Mouse (Mus musculus): ENCODE measurements around the gene Akr7a5. TPM values are rescaled to one million over a fixed set of nuclear protein-coding genes. Genes with fewer than 3 reads are reported as not detected.

The Akr7a5 gene
- 3.8 TPM in 1 of 2 replicates, not detected in the other for total RNA-seq (2015; ENCODE audit: low replicate concordance)
- total RNA-seq (2017; ENCODE audit: low replicate concordance) = 0.43 and 0.70 TPM in 2 replicates

DNA sequence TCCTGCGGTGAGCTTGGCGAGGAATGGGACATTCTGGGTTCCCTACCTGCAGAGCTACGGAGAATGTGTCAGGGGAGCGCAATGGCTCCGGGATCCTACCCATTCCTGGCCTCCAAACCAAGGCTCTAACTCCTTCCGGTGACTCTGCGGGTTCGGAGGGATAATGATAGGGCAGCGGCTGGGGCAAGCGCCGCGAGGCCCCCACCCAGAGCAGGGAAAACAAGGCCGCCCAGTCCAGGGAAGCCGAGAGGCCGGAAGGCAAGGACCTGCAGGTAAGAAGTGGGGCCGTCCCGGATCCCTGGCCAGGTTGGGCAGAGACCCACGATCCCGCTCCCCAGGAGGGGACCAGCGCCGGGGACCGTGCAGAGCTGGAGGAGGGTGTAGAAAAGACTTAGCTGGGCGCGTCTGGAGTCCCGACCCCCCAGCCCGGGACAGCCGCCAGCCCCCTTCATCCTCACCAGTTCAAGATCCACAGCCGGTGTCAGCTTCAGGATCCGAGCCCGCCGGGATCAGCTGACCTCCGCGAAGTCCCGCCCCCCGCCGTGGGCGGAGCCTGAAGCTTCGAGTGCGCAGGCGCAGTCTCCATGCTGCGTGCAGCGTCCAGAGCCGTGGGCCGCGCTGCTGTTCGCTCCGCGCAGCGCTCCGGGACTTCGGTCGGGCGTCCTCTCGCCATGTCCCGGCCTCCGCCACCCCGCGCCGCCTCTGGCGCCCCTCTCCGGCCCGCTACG lies at the start of gene Akr7a5, which contains the start of gene Pqlc2:
TSS of gene Akr7a5 (plus strand) at position 574 of the 728 bp plus-strand sequence.
TSS of gene Pqlc2 (minus strand) at position 538 of the 728 bp plus-strand sequence.
- ATAC-seq (replicated peaks; ENCODE audit: low FRiP score, poor library complexity, severe bottlenecking) = peak; percentile 88

DNA sequence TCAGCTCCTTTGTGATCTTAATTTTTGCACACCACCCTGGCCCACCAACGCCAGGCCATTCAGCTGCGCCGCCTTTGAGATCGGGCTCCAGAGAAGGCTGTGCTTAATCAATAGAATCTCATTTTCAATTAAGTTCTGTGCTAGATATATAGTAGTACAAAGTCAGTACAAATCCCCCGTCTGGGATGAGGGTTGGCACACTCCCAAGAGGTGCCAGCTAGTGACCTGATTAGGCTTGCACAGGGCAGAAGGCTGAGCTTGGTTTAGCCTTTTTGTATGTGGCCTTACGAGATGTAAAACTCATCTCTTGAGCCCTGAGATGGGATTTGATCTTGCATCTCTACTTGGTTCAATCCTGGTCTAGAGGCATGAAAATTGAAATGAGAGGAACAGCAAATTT lies 47.6 kb upstream of the Akr7a5 start:
- no peak for ATAC-seq (replicated peaks; ENCODE audit: low FRiP score, poor library complexity, severe bottlenecking)

DNA sequence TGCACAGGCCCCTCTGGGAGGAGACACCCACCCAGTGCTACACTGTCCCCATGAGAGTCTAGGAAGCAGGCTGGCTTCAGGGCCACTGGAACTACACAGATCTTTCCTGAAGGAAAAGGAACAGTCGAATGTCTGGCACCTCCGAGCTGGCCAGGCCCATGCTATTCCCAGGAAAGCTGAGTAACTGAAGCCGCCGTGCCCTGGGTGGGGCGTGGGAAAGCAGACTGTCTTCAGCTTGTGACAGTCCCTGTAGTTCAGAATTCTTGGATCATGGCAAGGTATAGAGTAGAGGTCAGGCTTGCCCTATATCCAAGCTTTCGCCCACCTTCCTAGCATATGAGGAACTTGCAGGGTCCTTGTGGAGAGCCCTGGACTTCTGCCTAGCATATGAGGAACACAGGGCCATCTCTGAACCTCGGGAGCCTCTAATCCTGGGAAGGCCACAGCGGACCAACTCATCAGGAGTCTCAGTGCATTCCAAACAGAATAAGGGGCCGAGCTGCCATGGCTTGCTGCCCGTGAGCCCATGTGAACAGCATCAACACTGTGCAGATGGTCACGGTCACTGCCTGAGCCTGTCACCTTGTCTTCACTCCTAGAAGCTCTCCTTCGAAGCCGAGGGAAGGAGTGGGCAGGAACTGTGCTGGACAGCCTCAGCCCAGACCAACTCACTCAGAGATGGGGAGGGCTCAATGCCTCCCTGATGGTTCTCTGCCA lies 44.6 kb upstream of the Akr7a5 start:
- ATAC-seq (replicated peaks; ENCODE audit: low FRiP score, poor library complexity, severe bottlenecking) = no peak

DNA sequence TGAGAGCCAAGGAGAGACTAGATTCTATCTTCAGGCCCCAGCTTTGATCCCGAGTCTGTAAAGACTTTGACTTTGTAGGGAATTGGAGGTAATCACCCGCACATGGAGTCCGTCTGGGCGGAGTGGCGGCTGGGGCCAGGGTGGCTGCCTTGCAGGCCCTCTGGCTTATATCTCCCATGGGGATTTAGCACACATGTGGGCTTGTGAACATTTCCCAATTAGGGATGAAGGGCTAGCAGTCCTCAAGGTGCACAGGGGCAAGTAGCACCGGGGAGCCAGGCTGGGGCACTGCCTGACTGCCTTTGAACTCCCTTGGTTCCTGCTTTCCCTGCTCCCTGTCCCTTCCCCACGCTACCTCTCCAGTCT lies 44.1 kb upstream of the Akr7a5 start:
- no peak for ATAC-seq (replicated peaks; ENCODE audit: low FRiP score, poor library complexity, severe bottlenecking)

DNA sequence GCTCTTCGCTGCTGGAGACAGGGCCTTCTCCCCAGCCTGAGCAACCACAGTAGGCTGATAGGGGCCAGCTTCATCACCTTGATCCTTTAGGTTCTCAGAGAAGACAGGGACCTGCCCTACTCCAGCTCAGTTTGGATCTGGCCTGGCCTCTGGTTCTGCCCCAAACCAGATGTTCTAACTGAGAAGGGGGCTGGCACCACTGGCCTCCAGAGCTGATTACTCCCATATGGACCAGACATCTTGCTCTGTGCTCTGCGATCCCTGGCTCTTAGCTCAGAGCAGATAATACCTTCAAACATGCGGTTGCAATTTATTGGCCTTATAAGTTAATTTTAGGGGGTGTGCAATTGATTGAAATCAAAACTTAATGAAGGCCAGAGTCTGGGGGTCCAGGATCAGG lies 43.2 kb upstream of the Akr7a5 start:
- ATAC-seq (replicated peaks; ENCODE audit: low FRiP score, poor library complexity, severe bottlenecking) = no peak

DNA sequence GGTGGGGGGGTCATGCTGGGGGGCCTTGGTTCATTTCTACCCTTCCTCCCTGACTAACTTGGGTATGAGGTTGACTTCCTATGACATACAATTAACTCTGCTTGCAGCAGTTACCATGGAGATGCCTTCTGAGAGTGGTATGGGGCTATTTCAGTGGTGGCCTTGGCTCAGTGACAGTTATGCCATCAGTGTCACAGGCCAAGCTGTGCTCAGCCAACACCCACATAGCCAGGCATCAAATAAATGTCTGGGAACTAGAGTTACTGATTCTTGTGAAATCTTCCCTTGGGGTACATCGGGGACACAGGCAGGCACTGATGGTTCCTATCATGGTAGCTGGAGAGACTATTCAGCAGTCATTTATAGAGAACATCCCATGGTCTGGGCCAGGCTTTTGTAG lies 42.3 kb upstream of the Akr7a5 start:
- ATAC-seq (replicated peaks; ENCODE audit: low FRiP score, poor library complexity, severe bottlenecking) = no peak

DNA sequence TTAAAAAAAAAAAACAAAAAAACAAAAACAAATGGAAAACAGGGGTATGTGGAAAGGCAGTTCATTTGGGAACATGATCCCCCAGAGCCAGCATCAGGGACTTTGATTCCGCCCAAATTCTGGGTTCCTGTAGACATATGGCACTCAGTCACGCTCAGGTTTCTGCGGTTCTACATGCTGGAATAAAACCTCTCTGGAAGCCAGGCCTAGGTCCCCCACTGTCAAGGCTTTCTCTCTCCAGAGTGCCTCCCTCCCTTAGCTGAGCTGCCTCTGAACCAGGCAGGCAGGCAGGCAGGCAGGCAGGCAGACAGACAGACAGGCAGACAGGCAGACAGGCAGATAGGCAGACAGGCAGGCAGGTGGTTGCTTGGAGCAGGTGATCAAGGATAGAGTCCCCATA lies 40.4 kb upstream of the Akr7a5 start:
- ATAC-seq (replicated peaks; ENCODE audit: low FRiP score, poor library complexity, severe bottlenecking) = no peak

DNA sequence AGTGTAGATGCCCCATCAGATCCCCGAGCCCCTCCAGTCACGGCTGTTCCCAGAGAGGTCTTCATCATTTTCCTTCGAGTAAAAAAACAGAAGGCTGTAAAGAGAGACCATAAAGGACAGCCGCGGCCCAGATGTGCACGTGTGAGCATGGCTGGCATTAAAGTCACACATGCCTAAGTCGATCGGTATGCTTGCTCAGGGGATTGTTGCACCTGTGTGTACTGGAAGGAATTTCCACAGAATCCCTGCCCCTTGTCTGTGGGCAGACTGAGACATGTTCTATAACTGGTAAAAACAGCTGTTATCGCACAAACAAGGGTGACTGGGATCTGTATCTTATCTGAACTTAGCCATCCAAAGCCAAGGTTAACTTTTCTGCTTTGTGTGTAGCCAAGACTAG lies 39.0 kb upstream of the Akr7a5 start:
- ATAC-seq (replicated peaks; ENCODE audit: low FRiP score, poor library complexity, severe bottlenecking) = no peak

DNA sequence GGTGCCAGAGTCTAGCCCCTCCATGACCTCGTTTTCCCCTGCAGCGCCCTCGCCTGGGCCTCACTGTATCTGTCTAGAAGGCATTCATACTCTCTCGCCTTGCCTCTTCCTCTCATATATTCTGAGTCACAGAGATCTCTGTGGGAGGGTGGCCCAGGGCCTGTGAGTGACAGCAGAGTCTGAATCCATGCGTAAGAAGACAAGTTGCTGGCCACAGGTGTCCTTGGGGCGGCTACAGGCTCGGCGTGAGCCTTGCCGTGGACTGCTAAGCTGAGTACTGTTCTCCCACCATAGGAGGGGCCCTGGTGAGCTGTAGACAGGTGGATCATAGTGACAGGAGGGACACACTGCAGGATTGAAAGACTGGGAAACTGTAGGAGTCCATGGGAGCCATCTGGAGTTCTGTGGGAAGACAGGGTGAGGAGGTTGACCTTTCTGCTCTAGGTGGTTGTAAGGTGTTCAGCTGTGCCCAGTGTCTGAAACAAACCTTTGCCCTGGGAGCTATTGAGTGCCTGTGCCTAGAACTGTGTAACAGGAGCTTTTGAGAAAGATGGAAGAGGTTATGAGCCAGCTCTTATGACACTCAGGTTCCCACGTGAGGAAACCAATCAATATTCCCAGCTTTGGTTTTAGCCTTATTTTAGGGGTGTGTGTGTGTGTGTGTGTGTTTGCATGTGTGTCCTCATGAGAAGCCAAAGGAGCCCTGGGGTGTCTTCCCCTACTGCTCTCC lies 37.4 kb upstream of the Akr7a5 start:
- no peak for ATAC-seq (replicated peaks; ENCODE audit: low FRiP score, poor library complexity, severe bottlenecking)

DNA sequence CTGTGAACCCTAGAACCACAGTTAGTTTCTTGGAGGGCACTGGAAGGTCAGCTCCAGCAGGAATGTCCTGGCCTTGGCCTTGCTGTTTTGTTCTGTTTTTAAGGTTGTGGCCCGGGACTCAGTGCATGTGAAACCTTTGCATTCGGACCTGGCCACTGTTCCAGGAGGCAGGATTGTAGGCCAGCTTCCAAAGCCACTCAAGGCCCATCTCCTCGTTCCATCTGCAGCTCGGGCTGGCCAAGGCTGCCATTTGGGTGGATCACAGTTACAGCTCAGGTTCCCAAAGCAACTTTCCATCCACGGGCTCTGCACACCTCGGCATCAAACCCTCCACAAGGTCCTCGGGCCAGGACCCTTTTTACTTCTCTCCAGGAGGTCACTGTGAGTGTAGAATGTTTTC lies 36.0 kb upstream of the Akr7a5 start:
- no peak for ATAC-seq (replicated peaks; ENCODE audit: low FRiP score, poor library complexity, severe bottlenecking)

DNA sequence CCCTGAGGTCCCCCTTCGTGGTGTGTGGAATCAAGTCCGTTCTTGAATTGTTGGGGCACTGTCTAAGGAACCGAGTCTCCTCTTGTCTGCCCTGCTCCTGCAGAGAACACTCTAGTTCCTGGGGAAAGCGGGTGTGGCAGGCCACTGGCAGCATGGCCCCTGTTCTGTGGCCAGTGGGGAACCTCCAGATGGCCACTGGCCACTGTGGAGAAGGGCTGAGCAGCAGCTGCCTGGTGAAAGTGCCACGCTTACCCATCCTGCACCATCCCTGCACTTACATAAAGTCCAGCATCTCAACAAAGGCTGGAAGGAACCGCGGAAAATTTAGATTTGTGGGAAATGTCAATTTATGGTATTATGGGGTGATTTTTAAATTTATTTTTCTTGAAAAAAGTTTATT lies 34.1 kb upstream of the Akr7a5 start:
- no peak for ATAC-seq (replicated peaks; ENCODE audit: low FRiP score, poor library complexity, severe bottlenecking)

DNA sequence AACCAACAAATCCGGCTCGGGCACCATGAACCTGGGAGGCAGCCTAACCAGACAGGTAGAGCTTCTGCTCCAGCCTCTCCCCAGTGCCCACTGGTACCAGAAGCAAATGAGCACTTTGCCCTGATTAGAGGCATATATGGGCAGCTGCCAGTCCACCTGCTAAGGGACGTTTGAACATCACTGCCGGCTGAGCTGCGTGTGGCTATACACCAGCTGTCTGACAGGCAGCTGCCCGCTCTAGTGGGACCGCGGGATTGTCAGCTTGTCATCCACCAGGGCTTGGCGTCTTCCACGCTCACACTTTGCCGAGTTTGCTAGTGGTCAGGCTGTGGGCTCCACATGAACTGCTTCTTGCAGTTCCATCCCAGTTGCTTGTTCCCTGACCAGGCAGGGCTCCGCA lies 30.0 kb upstream of the Akr7a5 start:
- no peak for ATAC-seq (replicated peaks; ENCODE audit: low FRiP score, poor library complexity, severe bottlenecking)

DNA sequence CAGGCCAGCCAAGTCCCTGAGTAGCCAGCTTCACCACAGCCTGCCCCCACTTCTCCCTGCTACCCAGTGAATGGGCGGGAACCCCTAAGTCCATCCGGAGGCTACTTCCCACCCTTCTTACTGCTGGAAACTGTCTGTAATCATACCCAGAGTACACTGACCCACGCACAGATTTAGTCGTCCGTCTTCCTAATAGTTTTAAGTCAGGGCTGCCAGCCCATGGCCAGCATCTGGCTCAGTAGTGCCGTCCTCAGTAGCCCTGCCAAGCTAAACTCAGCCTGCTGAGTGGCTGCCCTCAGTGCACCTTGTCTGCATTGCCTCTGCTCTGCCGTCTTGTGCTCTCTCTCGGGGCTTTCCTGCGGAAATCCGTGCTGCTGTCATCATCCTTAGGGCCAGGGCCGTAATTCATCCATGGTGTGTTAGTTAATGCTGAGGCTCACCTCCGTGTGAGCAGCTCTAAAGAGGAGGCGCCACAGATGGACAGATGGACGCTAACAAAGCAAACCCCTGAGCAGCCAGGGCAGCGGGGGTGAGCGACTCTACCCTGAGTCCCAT lies 28.7 kb upstream of the Akr7a5 start:
- ATAC-seq (replicated peaks; ENCODE audit: low FRiP score, poor library complexity, severe bottlenecking) = no peak

DNA sequence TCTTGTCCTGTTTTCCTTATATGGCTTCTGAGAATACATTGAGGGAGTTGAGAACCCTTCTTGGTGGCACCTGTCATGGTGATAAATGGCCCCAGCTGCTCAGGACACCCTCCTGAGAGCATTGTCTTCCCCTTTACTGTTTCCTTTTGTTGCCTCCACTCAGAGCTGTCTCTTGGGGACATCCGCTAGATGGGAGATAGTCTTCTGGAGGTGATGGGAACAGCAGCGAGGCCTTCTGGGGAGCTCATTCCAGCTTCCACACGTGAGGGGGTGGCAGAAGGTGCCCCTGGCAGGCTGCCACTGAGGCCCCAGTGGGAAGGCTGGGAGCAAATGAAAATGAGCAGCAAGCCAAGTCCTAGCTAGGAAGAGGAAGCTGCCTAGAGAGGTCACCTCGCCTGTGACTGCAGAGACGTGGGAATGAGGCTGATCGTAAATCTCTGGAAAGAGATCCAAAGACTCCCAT lies 27.6 kb upstream of the Akr7a5 start:
- no peak for ATAC-seq (replicated peaks; ENCODE audit: low FRiP score, poor library complexity, severe bottlenecking)

DNA sequence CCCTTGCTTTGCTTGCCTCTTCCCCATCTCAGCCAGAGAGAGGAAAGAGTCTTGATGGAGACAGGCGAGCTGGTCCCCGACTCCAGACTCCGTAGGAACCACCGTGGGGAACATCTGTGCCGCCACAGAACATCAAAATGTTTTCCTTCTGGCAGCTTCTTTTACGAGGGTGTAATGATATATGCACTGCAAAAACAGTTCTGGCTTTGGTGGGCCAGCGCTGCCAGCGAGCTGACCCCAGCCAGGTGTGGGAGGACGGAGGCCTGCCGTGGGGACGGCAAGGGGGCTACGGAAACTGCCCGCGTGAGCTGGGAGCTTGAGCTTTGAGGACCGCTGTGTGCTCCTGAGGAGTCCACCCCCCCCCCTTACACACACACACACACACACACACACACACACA lies 25.7 kb upstream of the Akr7a5 start:
- ATAC-seq (replicated peaks; ENCODE audit: low FRiP score, poor library complexity, severe bottlenecking) = no peak

DNA sequence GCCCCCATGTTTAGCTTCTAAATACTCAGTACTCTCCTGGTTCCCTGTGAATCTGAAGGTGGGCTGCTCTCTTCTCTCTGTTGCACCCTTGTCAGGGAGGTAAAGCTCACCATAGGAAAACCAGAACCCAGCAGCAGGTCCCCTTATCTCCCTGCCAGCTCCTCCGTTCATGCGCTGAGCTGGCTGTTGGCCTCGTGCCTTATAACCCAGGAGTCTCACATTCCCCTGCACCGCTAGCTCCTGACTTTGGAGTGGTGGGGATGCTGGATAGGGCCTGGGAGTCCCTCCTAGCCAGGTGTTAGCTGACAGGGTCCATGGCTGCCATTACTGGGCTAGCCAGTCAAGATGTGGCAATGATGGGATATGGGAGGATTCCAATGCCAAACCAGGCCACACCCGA lies 24.3 kb upstream of the Akr7a5 start:
- ATAC-seq (replicated peaks; ENCODE audit: low FRiP score, poor library complexity, severe bottlenecking) = no peak

DNA sequence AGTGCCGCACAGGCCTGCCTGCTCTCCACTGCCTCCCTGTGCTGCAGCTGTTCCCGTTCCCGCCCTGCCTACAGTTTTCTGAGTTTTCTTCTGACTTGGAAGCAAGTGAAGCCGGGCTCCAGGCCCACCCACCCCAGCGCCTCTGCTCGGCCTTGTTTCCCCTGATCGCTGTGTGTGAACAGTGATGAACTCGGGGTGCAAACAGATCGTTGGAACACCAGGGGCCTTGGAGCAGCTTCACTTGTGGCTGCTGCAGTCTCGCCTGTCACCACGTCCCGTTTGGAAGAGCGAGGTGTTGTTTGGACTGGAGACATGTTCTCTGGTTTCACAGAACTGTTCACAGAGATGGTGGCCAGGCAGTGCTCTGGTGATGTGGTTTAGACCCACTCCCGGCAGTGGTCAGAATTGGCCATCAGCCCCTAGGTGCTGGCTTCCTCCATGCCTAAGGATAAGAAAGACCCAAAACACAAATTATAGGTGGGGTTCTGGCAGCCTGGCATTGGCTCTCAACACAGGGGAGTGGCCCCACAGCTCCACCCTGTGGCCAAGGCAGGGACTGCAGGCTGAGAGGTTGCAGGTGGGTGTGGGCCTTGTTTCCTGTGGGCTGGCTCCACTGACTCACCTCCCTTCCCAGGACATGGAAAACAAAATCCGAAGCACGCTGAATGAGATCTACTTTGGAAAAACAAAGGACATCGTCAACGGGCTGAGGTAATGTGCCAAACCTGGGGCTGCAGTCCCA lies 23.3 kb upstream of the Akr7a5 start:
- ATAC-seq (replicated peaks; ENCODE audit: low FRiP score, poor library complexity, severe bottlenecking) = peak; percentile 69

DNA sequence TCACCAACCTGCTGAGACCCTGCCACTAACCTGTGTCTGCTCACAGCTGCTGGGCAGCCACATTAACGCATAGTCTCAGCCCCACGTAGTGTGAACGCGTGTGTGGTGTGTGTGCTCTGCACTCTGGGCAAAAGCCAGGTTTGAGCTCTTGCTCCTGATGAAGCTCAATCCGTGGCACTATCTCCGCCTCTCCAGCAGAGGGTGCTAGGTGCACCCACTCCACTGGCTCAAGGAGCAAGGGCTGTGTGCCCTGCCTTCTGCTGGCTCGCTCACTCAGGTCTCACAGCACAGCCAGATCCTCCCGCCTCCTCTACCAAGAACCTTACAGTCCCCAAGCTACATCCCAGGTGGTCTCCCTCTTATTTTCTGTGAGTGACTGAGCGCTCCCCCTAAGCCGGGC lies 21.5 kb upstream of the Akr7a5 start:
- peak; percentile 55 for ATAC-seq (replicated peaks; ENCODE audit: low FRiP score, poor library complexity, severe bottlenecking)

DNA sequence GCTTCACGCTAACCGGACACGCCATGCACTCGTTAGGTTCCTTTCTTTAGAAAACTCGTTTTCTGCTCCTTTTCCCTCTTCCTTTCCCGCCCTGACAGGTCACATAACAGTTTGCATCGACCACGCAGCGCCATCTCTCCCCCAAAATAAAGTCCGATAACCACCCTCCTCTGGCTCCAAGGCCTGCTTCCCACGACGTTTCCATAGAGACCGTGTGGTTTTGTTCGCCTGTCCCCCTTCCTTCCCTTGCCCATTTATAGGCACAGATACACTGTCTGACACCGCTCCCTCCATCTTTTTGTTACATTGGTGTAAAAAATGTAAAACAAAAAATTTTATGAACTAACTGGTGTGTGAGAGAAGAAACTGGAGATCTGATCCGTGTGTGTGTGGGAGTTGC lies 19.4 kb upstream of the Akr7a5 start:
- ATAC-seq (replicated peaks; ENCODE audit: low FRiP score, poor library complexity, severe bottlenecking) = no peak

DNA sequence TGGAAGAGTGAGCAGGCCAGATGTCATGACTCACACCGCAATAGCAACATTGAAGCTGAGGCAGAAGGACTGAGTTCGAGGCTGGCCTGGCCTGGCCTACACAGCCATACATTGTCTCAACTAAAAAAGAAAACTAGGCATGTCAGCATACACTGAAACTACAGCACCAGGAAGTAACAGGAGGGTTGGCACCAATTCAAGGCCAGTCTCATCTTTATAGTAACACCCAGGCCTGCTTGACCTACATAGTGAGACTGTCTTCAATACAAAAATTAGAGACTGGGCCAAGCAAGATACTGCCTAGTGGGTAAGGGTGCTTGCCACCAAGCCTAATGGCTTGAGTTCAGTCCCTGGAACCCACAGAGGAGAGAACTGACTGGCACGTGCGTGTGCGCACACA lies 18.5 kb upstream of the Akr7a5 start:
- no peak for ATAC-seq (replicated peaks; ENCODE audit: low FRiP score, poor library complexity, severe bottlenecking)
